Mouse (Mus musculus) E14TG2a.4 (cell line): Measurements from ENCODE around the gene Cep152.

Experiments used
- CTCF ChIP-seq: conservative IDR thresholded peaks from 2 replicates; pipeline ENCODE4 v1.5.1; 2014; ENCODE audit warnings: low read length
- NANOG ChIP-seq: IDR thresholded peaks from 2 replicates; pipeline ENCODE4 v1.6.1; 2014; ENCODE audit warnings: borderline replicate concordance, low read length, mixed read lengths
- POU5F1 ChIP-seq: IDR thresholded peaks from 2 replicates; pipeline ENCODE4 v1.6.1; 2014; ENCODE audit warnings: low read length, borderline replicate concordance

DNA sequence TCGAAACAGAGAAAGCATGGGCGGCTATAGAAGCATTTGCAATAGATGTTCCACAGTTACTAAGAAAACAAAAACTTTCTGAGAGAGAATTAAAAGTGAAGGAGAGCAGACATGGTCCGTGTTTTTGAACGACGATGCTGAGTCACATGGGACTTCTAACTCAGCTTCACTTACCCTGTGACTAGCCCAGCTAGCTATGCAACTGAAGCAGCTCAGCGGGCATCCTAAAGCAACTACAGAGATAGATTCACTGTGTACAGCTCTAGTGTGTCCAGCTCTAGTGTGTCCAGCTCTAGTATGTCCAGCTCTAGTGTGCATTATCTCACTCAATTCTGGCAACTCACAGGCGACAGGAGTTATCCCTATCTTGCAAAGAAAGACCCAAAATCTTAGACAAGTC, 42.8 kb upstream of the Cep152 start:
- no peak for TF ChIP-seq CTCF
- no peak for TF ChIP-seq POU5F1
- no peak for TF ChIP-seq NANOG
